Mouse (Mus musculus) myocyte (in vitro differentiated cells): ENCODE measurements at regions not wholly inside any gene's neighbourhood (a gene's known extent, or its start where the extent isn't known, plus 50 kb on each side); places are given as distances from the start of the nearest gene placed in this dataset.

ENCODE experiments used
- E2F4 ChIP-seq: IDR thresholded peaks from one replicate; pipeline ENCODE4 v1.6.1; 2011; ENCODE audit warnings: mild to moderate bottlenecking, control low read depth, moderate library complexity; ENCODE audit not compliant: insufficient read depth
- MYOG ChIP-seq, 3 experiments: IDR thresholded peaks; one replicate each; pipeline ENCODE4 v1.6.1; 2011; ENCODE audit warnings: control low read depth in 2 of 3, low read depth in 2 of 3, mild to moderate bottlenecking in 2 of 3; ENCODE audit not compliant: insufficient read length in 2 of 3, control insufficient read depth in 1 of 3, insufficient read depth in 1 of 3
- POLR2AphosphoS2 ChIP-seq: IDR thresholded peaks from one replicate; pipeline ENCODE4 v1.6.1; 2011; ENCODE audit warnings: low read depth, control low read depth; ENCODE audit not compliant: insufficient read length
- TCF12 ChIP-seq: IDR thresholded peaks from one replicate; pipeline ENCODE4 v1.6.1; 2011; ENCODE audit warnings: mild to moderate bottlenecking, control low read depth; ENCODE audit not compliant: poor library complexity, insufficient read depth, severe bottlenecking
- TCF3 ChIP-seq: IDR thresholded peaks from one replicate; pipeline ENCODE4 v1.6.1; 2011; ENCODE audit warnings: low read depth, control low read depth; ENCODE audit not compliant: insufficient read length

- TF ChIP-seq TCF12 (no peak), POLR2AphosphoS2 (no peak), MYOG (IDR thresholded peaks at IDR 0.05; ENCODE audit: control insufficient read depth in 1 of 3, insufficient read depth in 1 of 3, insufficient read length in 2 of 3, low read depth in 2 of 3) (no peak), E2F4 (no peak), TCF3 (no peak)
These were observed 277.2 kb downstream of the Gm21863 start for GRCm38 (mm10) chr12:20231528-20231927.
